Mouse (Mus musculus): ENCODE data around the gene Unc13b. TPM values are rescaled to one million over a fixed set of nuclear protein-coding genes. Genes with fewer than 3 reads are reported as not detected.

The Unc13b gene
- polyA plus RNA-seq, 1 experiment from 2014 or later: 20.2 TPM

GRCm38 (mm10) chr4:43287305-43287704, 228.6 kb downstream of the Unc13b start:
- no peak overlapping the region for H3K4me2 ChIP-seq (replicated peaks)
- H3K27ac ChIP-seq: no peak overlapping the region

GRCm38 (mm10) chr4:43294001-43294400, 235.2 kb downstream of the Unc13b start:
- no peaks in the 10 kb centered on the region for H3K27me3 ChIP-seq
- H3K9me3 ChIP-seq: no peaks in the 10 kb centered on the region
- H3K4me2 ChIP-seq (replicated peaks): no peak overlapping the region
- H3K4me1 ChIP-seq (replicated peaks): no peaks in the 10 kb centered on the region
- 45% methylated on average over 6 of the region's 6 CpGs for WGBS
- H3K9ac ChIP-seq (replicated peaks): no peak overlapping the region
- ATAC-seq: no peak
- H3K27ac ChIP-seq: no peak overlapping the region
- H3K4me3 ChIP-seq (replicated peaks): no peak overlapping the region
- no peaks in the 10 kb centered on the region for H3K36me3 ChIP-seq

More at GRCm38 (mm10) chr4:43287305-43287704, 228.6 kb downstream of the Unc13b start:
- no peaks in the 10 kb centered on the region for H3K9me3 ChIP-seq
- H3K27me3 ChIP-seq: no peaks in the 10 kb centered on the region
- ATAC-seq: no peak
- no peak overlapping the region for H3K4me3 ChIP-seq (replicated peaks)
- H3K9ac ChIP-seq (replicated peaks): no peak overlapping the region
- no peaks in the 10 kb centered on the region for H3K4me1 ChIP-seq (replicated peaks)
- no peaks in the 10 kb centered on the region for H3K36me3 ChIP-seq
- WGBS: 86% methylated on average over 3 of the region's 3 CpGs

GRCm38 (mm10) chr4:43309696-43310338, 251.1 kb downstream of the Unc13b start:
- peak; percentile 82 for ATAC-seq
- Histone ChIP-seq H3K9ac (replicated peaks) (no peak overlapping the region), H3K27ac (peak overlapping the region; percentile 69), H3K27me3 (no peaks in the 10 kb centered on the region), H3K4me1 (replicated peaks) (peaks cover 11% of the 10 kb centered on the region), H3K9me3 (no peaks in the 10 kb centered on the region), H3K36me3 (no peaks in the 10 kb centered on the region), H3K4me3 (replicated peaks) (no peak overlapping the region), H3K4me2 (replicated peaks) (peak overlapping the region; percentile 19)
- 25% methylated on average over 11 of the region's 11 CpGs for WGBS

Other genes with a start within 250 kb of the Unc13b start
- gene Fam205a1, start 205.1 kb upstream of the Unc13b start, polyA plus RNA-seq (2015; fragmentation: Nextera tagmentation; extraction: Ambion mirVana): 0.08 TPM in 1 of 2 replicates, not detected in the other
- gene Gm12394, start 202.2 kb upstream of the Unc13b start, polyA plus RNA-seq (2015; fragmentation: Nextera tagmentation; extraction: Ambion mirVana): 0.35 and 0.43 TPM in 2 replicates
- 1.2 and 1.7 TPM in 2 replicates for gene Fam205c, start 184.7 kb upstream of the Unc13b start, polyA plus RNA-seq (2015; fragmentation: Nextera tagmentation; extraction: Ambion mirVana)
- gene Phf24, start 142.3 kb upstream of the Unc13b start, polyA plus RNA-seq (2015; fragmentation: Nextera tagmentation; extraction: Ambion mirVana): 14.8 and 15.2 TPM in 2 replicates
- gene Dnajb5, start 109.1 kb upstream of the Unc13b start, polyA plus RNA-seq (2015; fragmentation: Nextera tagmentation; extraction: Ambion mirVana): 45.9 and 58.2 TPM in 2 replicates
- gene 1700022I11Rik, start 89.3 kb upstream of the Unc13b start, polyA plus RNA-seq (2015; fragmentation: Nextera tagmentation; extraction: Ambion mirVana): 0.49 and 0.50 TPM in 2 replicates
- 560 and 579 TPM in 2 replicates for gene Vcp, start 58.4 kb upstream of the Unc13b start, polyA plus RNA-seq (2015; fragmentation: Nextera tagmentation; extraction: Ambion mirVana)
- 17.0 and 18.7 TPM in 2 replicates for gene Fancg, start 48.4 kb upstream of the Unc13b start, polyA plus RNA-seq (2015; fragmentation: Nextera tagmentation; extraction: Ambion mirVana)
- gene Pigo, start 33.1 kb upstream of the Unc13b start, polyA plus RNA-seq (2015; fragmentation: Nextera tagmentation; extraction: Ambion mirVana): 25.3 and 29.9 TPM in 2 replicates
- 245 and 253 TPM in 2 replicates for gene Stoml2, start 27.2 kb upstream of the Unc13b start, polyA plus RNA-seq (2015; fragmentation: Nextera tagmentation; extraction: Ambion mirVana)
- gene Fam214b, start 12.7 kb upstream of the Unc13b start, polyA plus RNA-seq (2015; fragmentation: Nextera tagmentation; extraction: Ambion mirVana): 45.4 and 55.2 TPM in 2 replicates
- 0.23 and 0.35 TPM in 2 replicates for gene Atp8b5, start 208.2 kb downstream of the Unc13b start, polyA plus RNA-seq (2015; fragmentation: Nextera tagmentation; extraction: Ambion mirVana)